Mouse (Mus musculus): Measurements from ENCODE around the gene Ndufv3. TPM values are rescaled to one million over a fixed set of nuclear protein-coding genes. Genes with fewer than 3 reads are reported as not detected.
"Not testable (repeated sequence)": the region's sequence is repeated elsewhere in the genome, so short reads cannot be mapped to it uniquely, and the experiment has no call there.

Gene Ndufv3
- polyA plus RNA-seq, 1 experiment from 2014 or later = 454 TPM

DNA sequence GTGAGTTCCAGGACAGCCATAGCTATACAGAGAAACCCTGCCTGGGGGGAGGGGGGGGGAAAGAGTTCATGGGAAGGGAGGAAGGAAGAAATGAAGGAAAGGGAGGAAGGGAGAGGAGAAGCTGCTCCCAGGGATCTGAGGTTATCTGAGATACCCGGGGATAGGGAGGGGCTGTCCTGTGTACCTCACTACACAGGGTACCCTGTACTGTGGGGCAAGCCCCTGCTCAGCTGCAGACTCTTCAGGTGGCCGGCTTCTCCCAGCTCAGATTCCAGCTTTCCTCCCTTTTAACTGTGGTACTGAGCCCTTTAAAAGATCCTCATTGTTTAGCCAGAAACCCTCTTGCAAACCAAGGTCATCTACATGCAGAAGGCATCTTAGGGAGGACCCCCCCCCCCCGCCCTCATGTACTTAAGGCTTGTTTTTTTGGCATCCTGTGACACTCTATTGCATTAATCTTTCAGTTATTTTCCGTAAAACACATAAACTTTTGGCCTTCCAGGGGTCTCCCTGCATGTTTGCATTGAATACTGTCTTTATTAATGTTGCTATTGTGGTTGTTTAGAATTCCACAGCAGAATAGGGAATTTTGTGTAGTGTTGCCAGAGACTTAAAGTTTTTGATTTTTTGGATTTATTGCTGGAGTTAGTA, 21.0 kb downstream of the Ndufv3 start:
- Histone ChIP-seq H3K27me3 (no peaks in the 10 kb centered on the region), H3K27ac (replicated peaks) (peak overlapping the region; percentile 86), H3K9ac (no peak overlapping the region), H3K4me2 (no peak overlapping the region), H3K36me3 (no peaks in the 10 kb centered on the region), H3K9me3 (no peaks in the 10 kb centered on the region), H3K4me3 (no peak overlapping the region), H3K4me1 (replicated peaks) (peaks cover 46% of the 10 kb centered on the region)
- WGBS = 42% methylated on average over 4 of the region's 4 CpGs
- peak; percentile 55; the same call in 1 of the 2 replicates for ATAC-seq (ENCODE audit: low read depth)

DNA sequence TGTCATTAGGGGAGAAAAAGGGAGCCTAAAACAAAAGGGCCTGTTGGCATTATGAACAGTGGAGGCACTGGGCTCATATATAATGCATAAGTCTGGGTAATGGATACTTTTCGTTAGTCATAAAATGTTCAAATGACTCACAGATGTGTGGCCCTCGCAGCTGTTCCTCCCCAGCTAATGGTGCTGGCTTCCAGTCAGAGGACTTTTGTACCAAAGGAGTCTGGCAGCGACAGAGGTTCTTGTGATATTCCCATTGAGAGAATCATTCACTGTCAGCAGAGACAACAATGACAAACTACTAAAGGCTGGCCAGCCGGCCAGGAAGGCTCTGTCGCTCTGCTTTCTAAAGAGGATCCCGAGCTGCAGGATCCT, 21.5 kb downstream of the Ndufv3 start:
- H3K27ac ChIP-seq (replicated peaks) = peak overlapping the region; percentile 86
- no peak overlapping the region for H3K4me3 ChIP-seq
- H3K9ac ChIP-seq = no peak overlapping the region
- no peak overlapping the region for H3K4me2 ChIP-seq
- peaks cover 44% of the 10 kb centered on the region for H3K4me1 ChIP-seq (replicated peaks)
- no peaks in the 10 kb centered on the region for H3K9me3 ChIP-seq
- peak; percentile 78 for ATAC-seq (ENCODE audit: low read depth)
- no peaks in the 10 kb centered on the region for H3K36me3 ChIP-seq
- H3K27me3 ChIP-seq = no peaks in the 10 kb centered on the region
- WGBS = 7% methylated on average over 6 of the region's 6 CpGs

DNA sequence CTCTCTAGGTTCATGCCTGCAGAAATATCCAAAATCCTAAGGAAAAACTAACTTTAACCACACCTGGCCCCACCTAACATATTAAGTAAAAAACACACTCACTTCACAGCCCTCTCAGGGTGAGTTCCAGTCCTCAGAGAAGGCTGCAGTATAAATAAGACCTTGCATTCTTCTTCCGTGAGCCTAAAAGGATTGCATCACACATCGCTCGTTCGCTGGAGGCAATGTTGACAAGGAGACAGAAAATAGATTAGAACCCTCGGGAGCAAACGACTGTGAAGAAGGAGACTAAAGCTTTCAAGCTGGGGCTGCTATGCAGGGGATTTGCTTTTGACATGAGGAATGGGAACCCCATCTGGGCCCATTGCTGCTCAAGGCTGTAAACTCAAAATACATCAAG, 23.7 kb downstream of the Ndufv3 start:
- no peaks in the 10 kb centered on the region for H3K36me3 ChIP-seq
- 25% methylated on average over 6 of the region's 6 CpGs for WGBS
- no peak overlapping the region for H3K4me3 ChIP-seq
- ATAC-seq (ENCODE audit: low read depth) = no peak
- peak overlapping the region; percentile 54 for H3K27ac ChIP-seq (replicated peaks)
- H3K9ac ChIP-seq = no peak overlapping the region
- no peaks in the 10 kb centered on the region for H3K9me3 ChIP-seq
- no peaks in the 10 kb centered on the region for H3K27me3 ChIP-seq
- no peak overlapping the region for H3K4me2 ChIP-seq
- H3K4me1 ChIP-seq (replicated peaks) = peaks cover 42% of the 10 kb centered on the region

DNA sequence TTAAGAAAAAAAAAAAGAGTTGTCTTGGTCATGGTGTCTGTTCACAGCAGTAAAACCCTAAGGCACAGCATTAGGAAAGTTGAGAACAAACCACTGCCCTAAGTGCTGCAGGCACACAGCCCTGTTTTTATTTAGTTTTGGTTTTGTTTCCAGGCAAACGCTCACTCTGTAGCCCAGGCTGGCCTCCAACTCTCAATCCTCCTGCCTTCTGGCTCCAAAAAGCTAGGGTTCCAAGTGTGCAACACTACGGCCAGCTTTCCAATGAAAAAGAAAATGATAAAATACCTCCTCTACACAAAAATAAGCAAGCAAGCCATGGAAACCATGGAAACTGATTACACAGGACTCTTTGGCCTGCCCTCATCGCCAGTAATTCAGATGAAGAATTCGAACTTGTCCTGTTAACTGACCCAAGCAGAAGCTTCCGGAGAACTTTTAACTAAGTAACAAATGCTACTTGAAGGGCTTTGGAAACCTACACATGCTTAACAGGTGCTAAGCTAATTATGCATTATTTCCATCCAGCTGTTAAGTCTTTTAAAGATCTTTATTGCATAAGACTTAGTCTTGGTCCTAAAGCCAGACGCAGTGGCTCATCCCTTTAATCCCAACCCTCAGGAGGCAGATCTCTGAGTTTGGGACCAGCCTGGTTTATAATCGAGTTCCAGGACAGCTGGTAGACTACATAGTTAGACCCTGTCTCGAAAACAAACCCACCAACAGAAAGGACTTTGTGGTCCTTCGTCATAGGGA, 26.7 kb downstream of the Ndufv3 start:
- ATAC-seq (ENCODE audit: low read depth) = no peak
- H3K4me2 ChIP-seq = no peak overlapping the region
- H3K9me3 ChIP-seq = no peaks in the 10 kb centered on the region
- H3K4me3 ChIP-seq = no peak overlapping the region
- no peak overlapping the region for H3K27ac ChIP-seq (replicated peaks)
- no peak overlapping the region for H3K9ac ChIP-seq
- 89% methylated on average over 9 of the region's 9 CpGs for WGBS
- H3K36me3 ChIP-seq = no peaks in the 10 kb centered on the region
- peaks cover 23% of the 10 kb centered on the region for H3K4me1 ChIP-seq (replicated peaks)
- no peaks in the 10 kb centered on the region for H3K27me3 ChIP-seq

- Histone ChIP-seq H3K9ac (no peak overlapping the region), H3K27me3 (no peaks in the 10 kb centered on the region), H3K27ac (replicated peaks) (no peak overlapping the region), H3K4me3 (no peak overlapping the region), H3K9me3 (no peaks in the 10 kb centered on the region), H3K36me3 (no peaks in the 10 kb centered on the region), H3K4me1 (replicated peaks) (peaks cover 15% of the 10 kb centered on the region), H3K4me2 (no peak overlapping the region)
- no peak for ATAC-seq (ENCODE audit: low read depth)
- WGBS = 63% methylated on average over 3 of the region's 3 CpGs
Observed at GRCm38 (mm10) chr17:31547974-31548373, 28.1 kb downstream of the Ndufv3 start.

- 37% methylated on average over 8 of the region's 8 CpGs for WGBS
- H3K27me3 ChIP-seq = no peaks in the 10 kb centered on the region
- H3K4me1 ChIP-seq (replicated peaks) = peaks cover 4% of the 10 kb centered on the region; the same call in 1 of the 2 replicates
- H3K4me3 ChIP-seq = no peak overlapping the region
- no peaks in the 10 kb centered on the region for H3K9me3 ChIP-seq
- no peaks in the 10 kb centered on the region for H3K36me3 ChIP-seq
- no peak overlapping the region for H3K4me2 ChIP-seq
- H3K27ac ChIP-seq (replicated peaks) = no peak overlapping the region
- ATAC-seq (ENCODE audit: low read depth) = no peak
- H3K9ac ChIP-seq = no peak overlapping the region
Observed at GRCm38 (mm10) chr17:31549389-31549788, 29.5 kb downstream of the Ndufv3 start.

- H3K27ac ChIP-seq (replicated peaks); H3K9ac ChIP-seq; H3K4me2 ChIP-seq; H3K9me3 ChIP-seq; H3K36me3 ChIP-seq; H3K4me3 ChIP-seq; ATAC-seq (ENCODE audit: low read depth); H3K27me3 ChIP-seq: not testable (repeated sequence)
- WGBS = 94% methylated on average over 23 of the region's 23 CpGs
- peaks cover 21% of the 10 kb centered on the region for H3K4me1 ChIP-seq (replicated peaks)
Observed at GRCm38 (mm10) chr17:31552601-31553000, 32.7 kb downstream of the Ndufv3 start.

- H3K27me3 ChIP-seq = no peaks in the 10 kb centered on the region
- H3K4me3 ChIP-seq = no peak overlapping the region
- WGBS = 70% methylated on average over 4 of the region's 4 CpGs
- no peak for ATAC-seq (ENCODE audit: low read depth)
- peaks cover 29% of the 10 kb centered on the region for H3K4me1 ChIP-seq (replicated peaks)
- H3K9ac ChIP-seq = no peak overlapping the region
- H3K9me3 ChIP-seq = no peaks in the 10 kb centered on the region
- no peaks in the 10 kb centered on the region for H3K36me3 ChIP-seq
- no peak overlapping the region for H3K4me2 ChIP-seq
- peak overlapping the region; percentile 38; the same call in 1 of the 2 replicates for H3K27ac ChIP-seq (replicated peaks)
Observed at GRCm38 (mm10) chr17:31556253-31556652, 36.3 kb downstream of the Ndufv3 start.

DNA sequence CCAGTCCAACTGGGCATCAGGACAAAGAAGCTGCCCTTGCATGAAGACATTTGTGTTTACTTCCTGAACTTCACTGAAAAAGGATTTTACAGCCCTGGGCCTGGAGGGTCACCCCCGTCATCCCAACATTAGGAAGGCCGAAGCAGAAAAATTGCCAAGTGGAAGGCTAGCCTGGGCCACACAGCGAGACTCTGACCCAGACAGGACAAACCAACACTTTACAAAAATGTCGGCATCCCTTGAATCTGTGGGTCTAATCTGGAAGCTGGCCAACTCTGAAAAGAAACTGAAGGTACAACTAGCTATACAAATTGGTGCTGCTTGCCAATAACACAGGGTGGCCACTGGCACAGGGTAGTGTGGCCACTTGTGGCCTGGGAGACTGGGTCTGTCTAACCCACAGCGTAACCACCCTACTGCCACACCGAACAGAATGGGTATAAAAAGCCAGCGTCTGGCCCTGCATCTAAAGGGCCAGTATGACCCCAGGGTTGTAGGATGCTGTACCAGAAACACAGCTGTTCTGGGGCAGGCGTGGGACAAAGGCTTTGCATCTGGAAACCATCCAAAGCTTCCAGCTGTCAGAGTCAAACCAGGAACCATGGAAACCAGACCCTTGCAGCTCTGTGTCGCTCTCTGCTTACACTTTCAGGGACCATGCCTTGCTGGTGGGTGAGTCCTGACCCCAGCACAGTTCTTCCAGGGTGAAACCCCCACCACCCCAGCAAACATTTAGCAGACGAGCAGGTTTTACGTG, 37.4 kb downstream of the Ndufv3 start:
- Histone ChIP-seq H3K27ac (replicated peaks) (peak overlapping the region; percentile 80), H3K36me3 (no peaks in the 10 kb centered on the region), H3K4me1 (replicated peaks) (peaks cover 29% of the 10 kb centered on the region), H3K9ac (no peak overlapping the region), H3K9me3 (no peaks in the 10 kb centered on the region), H3K4me2 (no peak overlapping the region), H3K4me3 (no peak overlapping the region), H3K27me3 (no peaks in the 10 kb centered on the region)
- 56% methylated on average over 11 of the region's 11 CpGs for WGBS
- ATAC-seq (ENCODE audit: low read depth) = peak; percentile 71

GRCm38 (mm10) chr17:31557947-31558542, 38.1 kb downstream of the Ndufv3 start:
- peak overlapping the region; percentile 80 for H3K27ac ChIP-seq (replicated peaks)

GRCm38 (mm10) chr17:31559021-31559789, 39.3 kb downstream of the Ndufv3 start:
- no peak overlapping the region for H3K4me3 ChIP-seq
- H3K4me2 ChIP-seq = no peak overlapping the region
- no peak overlapping the region for H3K27ac ChIP-seq (replicated peaks)
- 90% methylated on average over 11 of the region's 11 CpGs for WGBS
- H3K4me1 ChIP-seq (replicated peaks) = peaks cover 37% of the 10 kb centered on the region
- no peaks in the 10 kb centered on the region for H3K27me3 ChIP-seq
- H3K36me3 ChIP-seq = no peaks in the 10 kb centered on the region
- no peak for ATAC-seq (ENCODE audit: low read depth)
- H3K9me3 ChIP-seq = no peaks in the 10 kb centered on the region
- H3K9ac ChIP-seq = no peak overlapping the region

More at GRCm38 (mm10) chr17:31557947-31558542, 38.1 kb downstream of the Ndufv3 start:
- H3K27me3 ChIP-seq = no peaks in the 10 kb centered on the region
- no peaks in the 10 kb centered on the region for H3K36me3 ChIP-seq
- no peak overlapping the region for H3K4me2 ChIP-seq
- H3K9ac ChIP-seq = no peak overlapping the region
- no peak for ATAC-seq (ENCODE audit: low read depth)
- 80% methylated on average over 10 of the region's 10 CpGs for WGBS
- H3K4me1 ChIP-seq (replicated peaks) = peaks cover 29% of the 10 kb centered on the region
- H3K4me3 ChIP-seq = no peak overlapping the region
- H3K9me3 ChIP-seq = no peaks in the 10 kb centered on the region
